Mouse (Mus musculus): Measurements from ENCODE around the gene Tssc4. TPM values are rescaled to one million over a fixed set of nuclear protein-coding genes. Genes with fewer than 3 reads are reported as not detected.

The Tssc4 gene
- polyA plus RNA-seq, 1 experiment from 2014 or later, result 100 TPM

DNA sequence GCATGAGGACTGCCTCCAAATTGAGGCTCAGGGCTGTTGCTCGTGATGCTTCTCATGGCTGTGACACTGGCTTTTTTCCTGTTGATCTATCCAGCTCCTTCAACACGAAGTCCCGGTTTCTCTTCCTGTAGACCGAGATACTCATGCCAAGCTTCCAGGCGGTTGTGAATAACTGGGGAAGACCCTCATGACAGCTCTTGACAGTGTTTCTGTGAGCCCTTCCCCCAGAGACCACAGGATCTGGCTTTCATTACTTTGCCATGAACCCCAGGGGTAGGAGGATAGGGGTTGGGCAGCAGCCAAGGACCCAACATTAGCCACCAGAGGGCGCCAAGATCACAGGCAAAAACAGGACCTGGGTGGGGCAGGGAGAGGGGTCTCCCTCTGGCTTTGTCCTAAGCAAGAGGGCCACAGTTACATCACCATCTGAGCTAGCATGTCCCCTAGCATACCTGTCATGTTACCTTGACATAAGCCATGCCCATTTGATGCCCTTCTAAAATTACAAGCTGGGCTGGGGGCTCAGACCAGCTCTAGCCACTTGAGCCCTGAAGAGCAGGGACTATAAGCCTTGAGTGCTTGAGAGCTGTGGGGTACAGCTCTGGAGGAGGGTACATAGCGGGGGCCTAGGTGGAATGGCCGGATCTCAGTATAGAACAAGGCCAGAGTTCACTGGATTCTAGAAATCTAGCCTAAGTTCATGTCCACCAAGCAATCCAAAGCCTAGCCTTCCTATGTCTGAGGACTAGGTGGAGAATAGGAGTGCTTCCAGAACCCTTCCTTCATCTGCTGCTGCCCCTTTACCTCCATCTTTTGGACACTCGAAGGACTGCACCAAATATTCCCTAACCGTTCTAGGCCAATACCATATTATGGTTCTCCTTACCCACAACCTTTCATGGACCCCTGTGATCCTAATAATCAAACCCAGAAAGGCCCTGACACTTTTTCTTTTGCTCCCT is 25.8 kb downstream of the Tssc4 start, which contains the start of gene Trpm5:
Gene Trpm5, minus strand, starts transcription at position 51 of the 962 bp plus-strand sequence.
- no peak within 1 kb of the TSS for H3K27ac ChIP-seq (ENCODE audit: low read length)
- 35% methylated on average over 10 of the region's 10 CpGs for WGBS
- no peaks in the 10 kb centered on the region for H3K9me3 ChIP-seq (ENCODE audit: control insufficient read depth, low read length)
- no peaks in the 10 kb centered on the region for H3K4me1 ChIP-seq (replicated peaks; ENCODE audit: control insufficient read depth, insufficient read depth, low read length)
- no peak within 1 kb of the TSS for H3K4me2 ChIP-seq (ENCODE audit: low read depth, low read length)
- peak; percentile 55; the same call in 1 of the 2 replicates for ATAC-seq (ENCODE audit: low read depth)
- no peak within 1 kb of the TSS for H3K9ac ChIP-seq (ENCODE audit: low read length)
- H3K4me3 ChIP-seq (ENCODE audit: low read length), result no peak within 1 kb of the TSS
- no peaks in the 10 kb centered on the region for H3K27me3 ChIP-seq (ENCODE audit: control insufficient read depth, insufficient read depth, low read depth, low read length)
- H3K36me3 ChIP-seq (ENCODE audit: control insufficient read depth, insufficient read depth, low read length), result no peaks in the 10 kb centered on the region

DNA sequence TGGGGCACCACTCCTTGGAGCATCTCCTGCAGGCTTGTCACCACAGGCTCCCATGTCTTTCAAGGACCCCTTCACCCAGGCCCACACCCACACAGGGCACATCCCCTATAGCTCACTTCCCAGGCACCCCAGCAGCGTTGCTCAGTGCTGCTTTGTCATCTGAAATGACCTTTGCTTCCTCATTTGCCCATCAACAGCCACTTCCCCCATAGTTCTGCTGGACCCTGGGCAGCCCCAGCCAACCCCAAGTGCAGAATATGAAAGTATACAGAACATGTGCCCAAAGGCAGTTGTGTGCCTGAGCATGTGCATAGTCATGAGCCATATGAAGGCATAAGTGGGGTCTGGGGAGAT is 26.5 kb downstream of the Tssc4 start:
- no peak overlapping the region for H3K9ac ChIP-seq (ENCODE audit: low read length)
- no peaks in the 10 kb centered on the region for H3K27me3 ChIP-seq (ENCODE audit: control insufficient read depth, insufficient read depth, low read depth, low read length)
- WGBS, result 53% methylated on average over 1 of the region's 1 CpGs
- no peaks in the 10 kb centered on the region for H3K36me3 ChIP-seq (ENCODE audit: control insufficient read depth, insufficient read depth, low read length)
- H3K4me2 ChIP-seq (ENCODE audit: low read depth, low read length), result no peak overlapping the region
- 0 out of 2 replicates have a peak, but pooled peaks have one; percentile 17 for ATAC-seq (ENCODE audit: low read depth)
- no peak overlapping the region for H3K4me3 ChIP-seq (ENCODE audit: low read length)
- no peaks in the 10 kb centered on the region for H3K4me1 ChIP-seq (replicated peaks; ENCODE audit: control insufficient read depth, insufficient read depth, low read length)
- no peak overlapping the region for H3K27ac ChIP-seq (ENCODE audit: low read length)
- no peaks in the 10 kb centered on the region for H3K9me3 ChIP-seq (ENCODE audit: control insufficient read depth, low read length)

DNA sequence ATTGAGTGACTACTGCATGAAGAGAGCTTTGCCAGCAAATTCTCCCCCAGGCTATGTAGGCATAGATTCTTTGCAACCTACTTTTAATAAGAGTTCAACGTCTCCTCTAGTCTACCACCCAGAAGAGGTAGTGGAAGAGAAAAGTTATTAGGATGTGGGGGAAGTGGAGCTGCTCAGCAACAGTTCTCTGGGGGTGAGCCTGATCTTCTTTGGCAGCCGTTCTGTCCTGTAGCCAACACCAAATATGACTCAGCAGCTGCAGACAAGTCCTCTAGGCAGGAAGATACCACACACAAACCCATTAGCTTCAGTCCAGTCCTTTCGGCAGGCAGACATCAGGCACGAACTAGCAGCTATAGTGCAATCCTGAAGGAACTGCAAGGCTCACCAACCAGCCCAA is 31.7 kb downstream of the Tssc4 start:
- Histone ChIP-seq H3K27me3 (ENCODE audit: control insufficient read depth, insufficient read depth, low read depth, low read length) (peaks cover 9% of the 10 kb centered on the region), H3K4me3 (ENCODE audit: low read length) (no peak overlapping the region), H3K27ac (ENCODE audit: low read length) (no peak overlapping the region), H3K4me2 (ENCODE audit: low read depth, low read length) (no peak overlapping the region), H3K36me3 (ENCODE audit: control insufficient read depth, insufficient read depth, low read length) (no peaks in the 10 kb centered on the region), H3K9ac (ENCODE audit: low read length) (no peak overlapping the region), H3K9me3 (ENCODE audit: control insufficient read depth, low read length) (no peaks in the 10 kb centered on the region), H3K4me1 (replicated peaks; ENCODE audit: control insufficient read depth, insufficient read depth, low read length) (no peaks in the 10 kb centered on the region)
- 45% methylated on average over 4 of the region's 4 CpGs for WGBS
- ATAC-seq (ENCODE audit: low read depth), result no peak

DNA sequence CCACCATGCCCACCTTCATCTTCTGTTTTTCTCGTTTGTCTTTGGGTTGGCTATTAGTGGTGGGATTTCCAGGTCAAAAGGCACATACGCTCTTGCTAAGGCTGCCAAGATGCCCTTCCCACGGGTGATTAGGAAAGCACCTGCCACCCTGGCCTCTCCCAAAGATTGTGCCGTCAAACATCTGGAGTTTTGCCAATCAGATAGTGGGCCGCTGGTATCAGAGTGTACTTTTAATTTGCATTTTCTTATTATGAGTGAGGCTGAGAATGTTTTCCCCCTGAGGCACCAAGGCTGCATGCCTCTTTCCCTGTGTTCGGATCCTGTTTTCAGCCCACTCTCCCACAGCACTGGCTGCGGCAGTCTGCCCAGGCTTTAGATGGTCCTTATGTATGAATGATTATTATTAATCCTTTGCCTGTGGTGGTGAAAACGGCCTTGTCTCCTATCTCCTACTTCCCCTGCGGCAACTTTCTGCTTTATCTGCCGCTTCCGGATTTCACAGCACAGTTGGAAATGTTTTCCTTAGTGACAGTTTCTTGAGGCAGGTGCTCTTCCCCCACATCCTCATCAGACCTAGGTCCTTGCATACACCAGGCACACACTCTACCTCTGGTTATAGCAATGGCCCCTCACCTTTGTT is 36.3 kb downstream of the Tssc4 start:
- no peak overlapping the region for H3K4me2 ChIP-seq (ENCODE audit: low read depth, low read length)
- H3K9me3 ChIP-seq (ENCODE audit: control insufficient read depth, low read length), result no peaks in the 10 kb centered on the region
- ATAC-seq (ENCODE audit: low read depth), result no peak
- no peak overlapping the region for H3K4me3 ChIP-seq (ENCODE audit: low read length)
- no peaks in the 10 kb centered on the region for H3K36me3 ChIP-seq (ENCODE audit: control insufficient read depth, insufficient read depth, low read length)
- WGBS, result 43% methylated on average over 11 of the region's 11 CpGs
- H3K27ac ChIP-seq (ENCODE audit: low read length), result no peak overlapping the region
- H3K27me3 ChIP-seq (ENCODE audit: control insufficient read depth, insufficient read depth, low read depth, low read length), result peaks cover 38% of the 10 kb centered on the region
- H3K9ac ChIP-seq (ENCODE audit: low read length), result no peak overlapping the region
- H3K4me1 ChIP-seq (replicated peaks; ENCODE audit: control insufficient read depth, insufficient read depth, low read length), result peaks cover 18% of the 10 kb centered on the region

DNA sequence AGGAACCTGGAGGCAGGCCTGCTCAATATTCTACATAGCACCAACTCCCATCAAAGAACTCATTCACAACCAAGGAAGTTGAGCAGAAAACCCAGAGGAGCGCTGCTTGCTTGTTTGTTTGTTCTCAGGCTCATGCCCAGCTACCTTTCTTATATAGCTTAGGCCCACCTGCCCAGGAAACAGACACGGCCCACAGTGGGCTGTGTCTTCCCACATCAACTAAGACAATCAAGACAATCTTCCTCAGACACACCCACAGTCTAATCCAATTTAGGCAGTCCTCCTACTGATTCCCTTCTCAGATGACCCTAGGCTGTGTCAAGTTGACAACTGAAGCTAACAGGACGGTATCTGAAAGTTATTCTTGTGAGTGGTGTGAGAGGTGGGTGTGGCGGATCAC is 37.0 kb downstream of the Tssc4 start, which contains the start of gene Kcnq1:
Gene Kcnq1, plus strand, starts transcription at position 301 of the 400 bp plus-strand sequence.
- Histone ChIP-seq H3K9me3 (ENCODE audit: control insufficient read depth, low read length) (no peaks in the 10 kb centered on the region), H3K9ac (ENCODE audit: low read length) (peak within 1 kb of the TSS; percentile 63), H3K4me3 (ENCODE audit: low read length) (peak within 1 kb of the TSS; percentile 47), H3K4me1 (replicated peaks; ENCODE audit: control insufficient read depth, insufficient read depth, low read length) (peaks cover 18% of the 10 kb centered on the region), H3K27ac (ENCODE audit: low read length) (no peak within 1 kb of the TSS), H3K36me3 (ENCODE audit: control insufficient read depth, insufficient read depth, low read length) (no peaks in the 10 kb centered on the region), H3K4me2 (ENCODE audit: low read depth, low read length) (peak within 1 kb of the TSS; percentile 69), H3K27me3 (ENCODE audit: control insufficient read depth, insufficient read depth, low read depth, low read length) (peaks cover 38% of the 10 kb centered on the region)
- WGBS, result 73% methylated on average over 4 of the region's 4 CpGs
- no peak for ATAC-seq (ENCODE audit: low read depth)

DNA sequence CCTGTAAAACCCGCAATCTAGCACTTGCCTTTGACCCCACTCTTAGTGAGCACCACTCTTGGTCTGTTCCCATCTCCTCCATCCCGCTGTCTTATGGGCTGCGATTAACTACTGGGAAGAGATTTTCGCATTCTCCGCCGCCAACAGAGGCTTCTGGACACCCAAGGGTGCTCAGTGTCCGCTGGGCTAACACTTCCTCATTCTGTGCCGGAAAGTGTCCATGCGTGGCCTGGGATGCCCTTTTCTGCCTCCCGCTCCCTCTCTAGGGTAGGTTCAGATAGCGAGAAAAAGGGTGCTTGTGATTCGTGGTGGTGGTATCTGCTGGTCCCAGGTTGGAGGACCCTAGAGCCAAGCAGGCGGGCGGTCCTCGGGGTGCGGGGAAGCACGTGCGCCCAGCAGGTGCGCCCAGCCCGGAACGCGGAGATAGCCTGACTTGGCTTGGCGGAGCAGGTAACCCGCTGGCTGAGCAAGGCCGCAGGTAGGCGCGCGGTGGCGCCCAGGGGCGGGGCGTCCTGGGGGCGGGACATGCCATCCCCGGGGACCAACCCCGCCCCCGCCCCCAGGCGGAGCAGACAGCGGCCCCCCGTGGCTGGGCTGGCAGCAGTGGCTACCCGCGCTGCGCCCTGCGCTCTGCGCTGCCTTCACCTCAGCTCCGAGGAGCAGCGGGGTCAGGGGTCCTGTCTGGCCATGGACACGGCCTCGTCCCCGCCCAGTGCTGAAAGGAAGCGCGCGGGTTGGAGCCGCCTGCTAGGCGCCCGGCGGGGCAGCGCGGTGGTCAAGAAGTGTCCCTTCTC is 37.8 kb downstream of the Tssc4 start:
- H3K9me3 ChIP-seq (ENCODE audit: control insufficient read depth, low read length), result no peaks in the 10 kb centered on the region
- H3K4me3 ChIP-seq (ENCODE audit: low read length), result peak overlapping the region; percentile 47
- peaks cover 19% of the 10 kb centered on the region for H3K4me1 ChIP-seq (replicated peaks; ENCODE audit: control insufficient read depth, insufficient read depth, low read length)
- H3K4me2 ChIP-seq (ENCODE audit: low read depth, low read length), result peak overlapping the region; percentile 69
- H3K27ac ChIP-seq (ENCODE audit: low read length), result no peak overlapping the region
- WGBS, result 5% methylated on average over 56 of the region's 57 CpGs
- H3K9ac ChIP-seq (ENCODE audit: low read length), result peak overlapping the region; percentile 63
- peak; percentile 68 for ATAC-seq (ENCODE audit: low read depth)
- H3K27me3 ChIP-seq (ENCODE audit: control insufficient read depth, insufficient read depth, low read depth, low read length), result peaks cover 38% of the 10 kb centered on the region
- no peaks in the 10 kb centered on the region for H3K36me3 ChIP-seq (ENCODE audit: control insufficient read depth, insufficient read depth, low read length)

DNA sequence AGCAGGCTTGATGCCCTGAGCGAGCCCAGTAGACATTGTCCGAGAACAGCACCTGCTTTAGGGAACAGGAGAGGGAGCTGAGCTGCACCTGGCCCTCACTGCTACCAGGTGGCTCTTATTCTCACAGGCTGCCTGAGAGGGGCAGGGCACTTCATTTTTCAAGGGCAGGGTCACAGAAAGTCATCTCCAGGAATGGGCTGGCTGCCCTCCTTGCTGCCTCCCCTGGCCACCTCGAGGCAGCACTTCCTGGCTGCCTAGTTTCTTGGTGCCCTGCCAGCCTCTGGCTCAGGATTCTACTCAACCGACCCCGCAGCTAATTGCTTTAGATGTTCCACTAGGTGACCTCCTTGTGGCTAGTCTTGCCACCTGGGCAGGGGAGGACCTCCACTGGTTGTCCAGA is 39.2 kb downstream of the Tssc4 start:
- Histone ChIP-seq H3K36me3 (ENCODE audit: control insufficient read depth, insufficient read depth, low read length) (no peaks in the 10 kb centered on the region), H3K4me2 (ENCODE audit: low read depth, low read length) (peak overlapping the region; percentile 69; the same call in 1 of the 2 replicates), H3K9me3 (ENCODE audit: control insufficient read depth, low read length) (no peaks in the 10 kb centered on the region), H3K27me3 (ENCODE audit: control insufficient read depth, insufficient read depth, low read depth, low read length) (peaks cover 38% of the 10 kb centered on the region), H3K4me3 (ENCODE audit: low read length) (no peak overlapping the region), H3K27ac (ENCODE audit: low read length) (peak overlapping the region; percentile 85), H3K4me1 (replicated peaks; ENCODE audit: control insufficient read depth, insufficient read depth, low read length) (peaks cover 20% of the 10 kb centered on the region), H3K9ac (ENCODE audit: low read length) (no peak overlapping the region; the same call in 1 of the 2 replicates)
- ATAC-seq (ENCODE audit: low read depth), result peak; percentile 58
- WGBS, result 26% methylated on average over 5 of the region's 5 CpGs

DNA sequence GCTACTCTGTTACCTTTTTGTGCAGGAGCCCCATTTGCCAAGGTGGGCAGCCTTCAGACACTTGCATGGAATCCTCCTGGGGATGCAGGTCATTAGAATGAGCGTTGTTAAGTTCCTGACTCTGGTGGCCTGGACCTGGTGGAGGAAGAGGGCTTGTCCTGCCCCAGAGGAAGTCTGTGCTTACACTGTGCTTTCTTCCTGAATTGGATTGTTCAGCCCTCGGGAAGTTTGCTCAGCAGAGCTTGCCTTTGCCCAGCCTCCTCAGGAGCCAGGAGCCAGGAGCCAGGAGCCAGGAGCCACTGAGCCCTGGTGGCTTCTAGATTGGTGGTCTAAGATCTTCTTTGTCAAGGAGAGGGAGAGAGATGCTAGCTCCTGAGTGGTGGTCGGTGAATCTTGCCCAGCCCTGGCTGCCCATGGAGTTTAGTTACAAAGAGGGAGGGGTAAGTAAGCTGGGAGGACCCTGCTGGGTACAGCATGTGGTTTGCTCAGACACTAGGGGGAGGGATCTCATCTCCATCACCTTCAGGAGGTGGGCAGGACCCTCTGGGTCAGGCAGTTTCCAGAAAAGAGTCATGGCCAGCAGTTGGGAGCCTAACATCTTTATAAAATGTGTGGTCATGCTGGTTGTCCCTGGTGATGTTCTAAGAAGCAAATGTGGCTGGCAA is 40.1 kb downstream of the Tssc4 start:
- H3K36me3 ChIP-seq (ENCODE audit: control insufficient read depth, insufficient read depth, low read length), result no peaks in the 10 kb centered on the region
- peaks cover 38% of the 10 kb centered on the region for H3K27me3 ChIP-seq (ENCODE audit: control insufficient read depth, insufficient read depth, low read depth, low read length)
- H3K27ac ChIP-seq (ENCODE audit: low read length), result peak overlapping the region; percentile 85
- 15% methylated on average over 3 of the region's 3 CpGs for WGBS
- peak; percentile 58; the same call in 1 of the 2 replicates for ATAC-seq (ENCODE audit: low read depth)
- H3K4me2 ChIP-seq (ENCODE audit: low read depth, low read length), result peak overlapping the region; percentile 69
- no peaks in the 10 kb centered on the region for H3K9me3 ChIP-seq (ENCODE audit: control insufficient read depth, low read length)
- no peak overlapping the region for H3K4me3 ChIP-seq (ENCODE audit: low read length)
- H3K9ac ChIP-seq (ENCODE audit: low read length), result peak overlapping the region; percentile 21; the same call in 1 of the 2 replicates
- peaks cover 20% of the 10 kb centered on the region for H3K4me1 ChIP-seq (replicated peaks; ENCODE audit: control insufficient read depth, insufficient read depth, low read length)

Measured in lung, embryonic 16.5 days (tissue).